Mouse (Mus musculus) spleen, adult 2 months (tissue): Measurements from ENCODE around the gene Tubgcp6.

Experiments
- CTCF ChIP-seq: fragments of 200-500 bp; IDR thresholded peaks from 2 replicates; pipeline ENCODE4 v1.5.1; 2011; ENCODE audit warnings: mild to moderate bottlenecking, inconsistent platforms; ENCODE audit not compliant: insufficient read depth, insufficient read length, insufficient replicate concordance; ENCODE audit errors: extremely low read depth
- POLR2A ChIP-seq: fragments of 200-500 bp; IDR thresholded peaks from 2 replicates; pipeline ENCODE4 v1.6.1; 2011; ENCODE audit warnings: low read depth, low read length, inconsistent platforms

DNA sequence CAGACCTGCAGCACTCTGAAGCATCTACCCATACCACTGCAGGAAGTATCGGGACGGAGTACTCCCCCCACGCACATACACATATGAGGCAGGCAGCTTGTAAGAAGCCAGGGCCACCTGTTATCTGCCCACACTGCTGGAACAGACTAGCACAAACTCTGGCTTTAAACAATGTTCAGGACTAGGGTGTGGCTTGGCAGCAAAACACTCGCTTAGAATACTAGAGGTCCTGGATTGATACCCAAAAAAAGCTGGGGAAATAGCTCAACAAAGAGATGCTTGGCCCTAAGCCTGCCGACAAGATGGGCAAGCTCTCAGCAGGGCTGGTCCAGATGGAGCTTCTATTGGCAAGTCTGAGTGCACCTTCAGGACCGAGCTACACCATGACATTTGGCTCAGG lies 59.4 kb downstream of the Tubgcp6 start:
- TF ChIP-seq CTCF (no peak), POLR2A (no peak)
